Mouse (Mus musculus): ENCODE measurements around the gene Mrgprf.

DNA sequence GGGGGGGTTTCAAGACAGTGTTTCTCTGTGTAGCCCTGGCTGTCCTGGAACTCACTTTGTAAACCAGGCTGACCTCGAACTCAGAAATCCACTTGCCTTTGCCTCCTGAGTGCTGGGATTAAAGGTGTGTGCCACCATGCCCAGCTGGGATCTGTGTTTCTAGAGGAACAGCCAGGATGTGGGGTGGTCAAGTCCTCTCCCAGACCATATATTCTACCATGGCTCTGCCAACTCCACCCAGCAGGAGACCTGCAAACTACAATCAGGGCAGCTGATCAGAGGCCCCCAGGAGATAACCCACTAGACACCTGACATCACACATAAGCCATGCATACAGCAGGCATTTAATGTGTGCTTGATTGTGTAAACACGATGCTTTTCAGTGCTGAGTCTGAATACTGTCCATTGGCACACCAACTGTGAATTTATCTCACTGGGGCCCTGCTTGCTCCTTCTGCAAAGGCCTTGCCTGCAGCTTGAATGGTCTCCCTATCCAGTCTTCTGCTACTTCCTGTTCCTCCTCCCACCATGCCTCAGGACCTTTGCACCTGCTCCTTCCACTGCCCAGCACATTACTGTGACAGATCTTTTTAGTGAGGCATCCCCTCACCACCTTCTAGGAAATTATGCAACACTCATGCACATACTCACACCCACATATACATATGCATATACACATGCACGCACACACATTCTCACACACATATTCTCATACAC lies 35.1 kb downstream of the Mrgprf start:
- TF ChIP-seq CTCF (IDR thresholded peaks at IDR 0.05; ENCODE audit: insufficient read depth, low read depth, low read length) (no peak), POLR2A (IDR thresholded peaks at IDR 0.05; ENCODE audit: insufficient read depth, low read depth, low read length) (no peak)

All from olfactory bulb, adult 2 months (tissue).